Mouse (Mus musculus) myocyte (in vitro differentiated cells): ENCODE data around the gene Rab33b.

ENCODE experiments used
- CEBPB ChIP-seq: IDR thresholded peaks from 2 replicates; pipeline ENCODE4 v1.6.1; 2011; ENCODE audit warnings: mild to moderate bottlenecking, moderate library complexity; ENCODE audit not compliant: poor library complexity, insufficient read depth, severe bottlenecking
- POLR2A ChIP-seq: IDR thresholded peaks from one replicate; pipeline ENCODE4 v1.6.1; 2011; ENCODE audit warnings: low read depth, mild to moderate bottlenecking, control low read depth, moderate library complexity; ENCODE audit not compliant: insufficient read length
- POLR2AphosphoS2 ChIP-seq: IDR thresholded peaks from one replicate; pipeline ENCODE4 v1.6.1; 2011; ENCODE audit warnings: low read depth, control low read depth; ENCODE audit not compliant: insufficient read length
- TCF3 ChIP-seq: IDR thresholded peaks from one replicate; pipeline ENCODE4 v1.6.1; 2011; ENCODE audit warnings: low read depth, control low read depth; ENCODE audit not compliant: insufficient read length

DNA sequence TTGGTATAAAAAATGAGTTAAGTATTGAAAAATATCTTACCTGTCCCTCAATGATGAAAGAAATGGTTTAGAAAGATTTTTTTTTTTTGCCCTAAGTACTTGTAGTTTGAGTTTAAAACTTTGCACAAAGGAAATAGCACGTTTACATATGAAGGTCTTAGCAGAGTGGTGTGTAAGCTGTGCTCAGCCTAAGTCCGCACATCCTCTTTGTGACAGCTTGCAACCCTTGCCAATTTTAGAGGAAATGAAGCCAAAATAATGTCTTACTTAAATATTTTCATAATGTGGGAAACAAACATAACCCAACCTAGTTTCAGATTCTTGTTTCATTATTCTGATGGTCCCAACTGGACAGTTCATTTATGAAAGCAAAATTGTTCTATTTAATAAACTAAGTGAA, 10.7 kb downstream of the Rab33b start:
- TF ChIP-seq TCF3 (no peak), CEBPB (no peak), POLR2AphosphoS2 (no peak), POLR2A (no peak)
